Mouse (Mus musculus) limb, embryonic 10.5 days (tissue): ENCODE measurements around the gene Ninj1. TPM values are rescaled to one million over a fixed set of nuclear protein-coding genes. Genes with fewer than 3 reads are reported as not detected.

Source experiments
- DNase-seq: peaks from one replicate; pipeline ENCODE4 v3.0.0-alpha.2; 2017; ENCODE audit warnings: low spot score
- H3K27ac ChIP-seq: fragments of 300-500 bp; sonication (generic); 2 replicates; pipeline ENCODE4 v1.5.1; 2016; ENCODE audit warnings: mild to moderate bottlenecking
- H3K27me3 ChIP-seq: fragments of 300-500 bp; sonication (generic); 2 replicates; pipeline ENCODE4 v1.6.1; 2016; ENCODE audit warnings: low read depth, mild to moderate bottlenecking; ENCODE audit not compliant: poor library complexity, severe bottlenecking
- H3K36me3 ChIP-seq: fragments of 300-500 bp; sonication (generic); 2 replicates; pipeline ENCODE4 v1.6.1; 2016; ENCODE audit warnings: mild to moderate bottlenecking, moderate library complexity
- H3K4me1 ChIP-seq: fragments of 300-500 bp; sonication (generic); 2 replicates; pipeline ENCODE4 v1.6.1; 2016
- H3K4me3 ChIP-seq: fragments of 300-500 bp; sonication (generic); 2 replicates; pipeline ENCODE4 v1.5.1; 2016; ENCODE audit warnings: mild to moderate bottlenecking, moderate library complexity
- H3K9me3 ChIP-seq: fragments of 300-500 bp; sonication (generic); replicated peaks from 2 replicates; pipeline ENCODE4 v1.6.1; 2016; ENCODE audit warnings: mild to moderate bottlenecking
- WGBS: fragments of 180-500 bp; shearing (Covaris S2); methylation state at CpG from one replicate; pipeline ENCODE4 v1.1.7; 2016; 5-methylcytosine and 5-hydroxymethylcytosine counted together
- polyA plus RNA-seq: library from polyadenylated mRNA; unstranded; fragments of >200 nt; fragmentation: Nextera tagmentation; extraction: Ambion mirVana; gene quantifications from 2 replicates; pipeline ENCODE4 v1.2.1, GENCODE M21; 2016

Ninj1 gene
- polyA plus RNA-seq, 1 experiment from 2014 or later = 23.3 TPM

DNA sequence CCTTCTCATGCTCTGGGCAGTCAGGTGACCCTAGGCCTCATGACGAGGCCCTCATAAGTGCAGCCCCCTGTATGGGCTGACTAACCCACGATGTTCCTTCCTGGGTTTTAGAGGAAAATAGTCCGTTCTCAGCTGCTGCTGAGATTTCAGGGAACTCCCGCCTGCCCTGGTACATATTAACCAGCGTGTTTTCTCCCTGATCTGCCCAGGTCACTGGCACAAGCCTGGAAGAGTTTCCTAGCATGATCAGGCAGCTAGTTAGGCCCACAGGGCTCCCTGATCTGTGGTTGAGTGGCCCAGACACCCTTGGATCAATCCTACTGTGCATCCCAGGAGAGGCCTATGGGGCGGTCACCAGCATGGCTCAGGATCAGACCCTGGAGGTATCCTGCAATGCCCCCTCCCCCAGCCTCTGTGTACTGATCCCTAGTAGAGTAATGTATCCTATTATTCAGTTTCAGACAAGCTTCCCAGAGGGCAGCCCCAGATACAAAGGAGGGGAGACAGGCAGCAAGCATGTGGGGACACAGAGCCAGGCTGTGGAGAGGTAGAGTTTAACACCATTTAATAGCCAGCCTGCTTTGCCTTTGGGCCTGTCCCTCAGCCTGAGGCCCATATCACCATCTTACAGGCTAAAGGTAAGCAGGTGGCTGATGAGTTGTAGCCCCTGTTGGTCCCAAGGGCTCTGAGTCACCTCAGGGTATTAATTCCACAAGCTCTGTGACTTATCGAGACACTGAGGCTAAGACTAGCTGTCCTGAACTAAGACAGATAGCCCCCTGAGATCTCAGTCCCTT is 3.8 kb downstream of the Ninj1 start:
- Histone ChIP-seq H3K4me1 (peaks cover 57% of the 10 kb centered on the region), H3K27ac (peak overlapping the region; percentile 26; the same call in 1 of the 2 replicates), H3K27me3 (0 out of 2 replicates have a peak, but pooled peaks cover 8% of the 10 kb centered on the region), H3K9me3 (no peaks in the 10 kb centered on the region), H3K36me3 (no peaks in the 10 kb centered on the region), H3K4me3 (no peak overlapping the region)
- WGBS = 87% methylated on average over 7 of the region's 7 CpGs
- DNase-seq = peak; percentile 28

DNA sequence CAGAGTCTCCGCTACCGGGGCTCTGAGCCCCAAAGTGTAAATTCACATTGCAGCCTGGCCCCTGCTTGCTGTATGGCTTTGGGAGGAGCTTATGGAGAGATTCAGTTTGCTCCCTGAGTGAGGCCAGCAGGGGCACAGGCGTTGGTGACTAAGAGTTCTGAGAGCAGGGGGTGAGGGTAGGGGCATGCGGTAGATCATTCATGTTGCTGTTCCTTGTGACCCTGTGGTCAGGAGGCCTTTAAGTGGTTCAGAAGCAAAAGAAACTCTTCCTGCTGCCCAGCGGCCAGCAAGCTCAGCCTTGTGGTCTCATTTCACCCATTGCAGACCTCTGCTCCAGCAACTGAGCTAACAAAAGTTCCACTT is 4.4 kb downstream of the Ninj1 start:
- no peaks in the 10 kb centered on the region for H3K36me3 ChIP-seq
- peaks cover 54% of the 10 kb centered on the region for H3K4me1 ChIP-seq
- H3K27me3 ChIP-seq = 0 out of 2 replicates have a peak, but pooled peaks cover 4% of the 10 kb centered on the region
- DNase-seq = peak; percentile 31
- H3K9me3 ChIP-seq = no peaks in the 10 kb centered on the region
- H3K4me3 ChIP-seq = no peak overlapping the region
- H3K27ac ChIP-seq = peak overlapping the region; percentile 26; the same call in 1 of the 2 replicates
- WGBS = 58% methylated on average over 5 of the region's 5 CpGs

DNA sequence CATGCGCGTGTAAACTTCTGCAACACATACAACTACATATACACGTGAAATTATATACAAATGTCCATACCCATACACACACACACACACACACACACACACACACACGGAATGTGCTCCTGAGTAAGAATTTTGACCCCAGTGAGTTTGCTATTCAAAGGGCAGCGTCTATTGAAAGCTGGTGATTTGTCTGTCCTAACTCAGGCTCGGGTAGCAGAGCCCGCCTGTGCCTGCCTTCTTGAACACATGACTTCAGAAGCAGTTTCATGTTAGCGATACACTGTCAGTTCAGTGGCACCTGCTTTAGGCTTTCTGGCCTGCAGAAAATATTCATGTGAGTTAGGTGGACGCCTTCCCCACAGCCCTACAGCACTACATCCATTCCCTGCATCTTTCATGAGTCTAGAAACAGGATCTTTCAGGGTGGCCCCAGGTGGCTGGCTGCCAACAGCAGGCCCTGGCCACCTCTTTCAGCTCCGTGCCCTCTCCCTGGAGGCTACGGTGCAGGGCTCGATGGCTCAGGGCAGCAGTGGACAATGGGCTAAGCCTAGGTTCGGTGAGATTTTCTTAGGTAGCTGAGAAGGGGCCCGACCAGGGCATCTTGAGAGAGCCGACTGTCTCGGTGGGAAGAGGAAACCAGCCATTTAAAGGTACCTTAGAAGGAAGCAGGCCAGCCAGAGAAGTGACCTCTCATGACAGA is 5.0 kb downstream of the Ninj1 start:
- H3K36me3 ChIP-seq = no peaks in the 10 kb centered on the region
- H3K4me3 ChIP-seq = no peak overlapping the region
- peak; percentile 26 for DNase-seq
- no peaks in the 10 kb centered on the region for H3K9me3 ChIP-seq
- no peak overlapping the region for H3K27ac ChIP-seq
- 0 out of 2 replicates have a peak, but pooled peaks cover 4% of the 10 kb centered on the region for H3K27me3 ChIP-seq
- peaks cover 50% of the 10 kb centered on the region for H3K4me1 ChIP-seq
- 84% methylated on average over 16 of the region's 16 CpGs for WGBS

DNA sequence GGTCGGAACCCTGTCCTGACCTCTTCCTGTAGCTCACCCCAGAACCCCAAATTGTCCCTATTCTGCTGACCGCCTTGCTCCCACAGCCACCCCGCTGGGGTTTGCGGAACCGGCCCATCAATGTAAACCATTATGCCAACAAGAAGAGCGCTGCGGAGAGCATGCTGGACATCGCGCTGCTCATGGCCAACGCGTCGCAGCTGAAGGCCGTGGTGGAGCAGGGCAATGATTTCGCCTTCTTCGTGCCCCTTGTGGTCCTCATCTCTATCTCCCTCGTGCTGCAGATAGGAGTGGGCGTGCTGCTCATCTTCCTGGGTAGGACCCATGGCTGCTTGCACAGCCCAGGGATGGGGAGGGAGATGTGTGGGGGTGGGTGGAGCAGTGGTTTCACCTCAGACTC is 6.4 kb downstream of the Ninj1 start:
- H3K36me3 ChIP-seq = no peaks in the 10 kb centered on the region
- H3K4me3 ChIP-seq = no peak overlapping the region
- peaks cover 36% of the 10 kb centered on the region for H3K4me1 ChIP-seq
- WGBS = 96% methylated on average over 17 of the region's 17 CpGs
- DNase-seq = no peak
- no peaks in the 10 kb centered on the region for H3K9me3 ChIP-seq
- no peak overlapping the region for H3K27ac ChIP-seq
- 0 out of 2 replicates have a peak, but pooled peaks cover 4% of the 10 kb centered on the region for H3K27me3 ChIP-seq

DNA sequence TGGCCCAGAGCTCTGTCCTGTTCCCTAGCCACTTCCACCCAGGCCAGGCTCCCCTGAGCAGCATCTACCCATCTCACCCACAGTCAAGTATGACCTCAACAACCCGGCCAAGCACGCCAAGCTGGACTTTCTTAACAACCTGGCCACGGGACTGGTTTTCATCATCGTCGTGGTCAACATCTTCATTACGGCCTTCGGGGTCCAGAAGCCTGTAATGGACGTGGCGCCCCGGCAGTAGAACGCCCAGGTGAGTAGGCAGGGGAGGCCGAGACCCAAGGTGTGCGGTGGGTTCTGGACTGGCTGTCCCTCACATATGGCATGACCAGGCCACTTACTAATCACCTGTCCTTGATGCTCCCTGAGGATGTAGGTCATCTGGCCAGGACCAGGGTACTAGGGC is 7.5 kb downstream of the Ninj1 start:
- Histone ChIP-seq H3K9me3 (no peaks in the 10 kb centered on the region), H3K36me3 (no peaks in the 10 kb centered on the region), H3K4me3 (no peak overlapping the region), H3K27me3 (no peaks in the 10 kb centered on the region), H3K4me1 (peaks cover 25% of the 10 kb centered on the region), H3K27ac (no peak overlapping the region)
- 95% methylated on average over 13 of the region's 13 CpGs for WGBS
- no peak for DNase-seq

DNA sequence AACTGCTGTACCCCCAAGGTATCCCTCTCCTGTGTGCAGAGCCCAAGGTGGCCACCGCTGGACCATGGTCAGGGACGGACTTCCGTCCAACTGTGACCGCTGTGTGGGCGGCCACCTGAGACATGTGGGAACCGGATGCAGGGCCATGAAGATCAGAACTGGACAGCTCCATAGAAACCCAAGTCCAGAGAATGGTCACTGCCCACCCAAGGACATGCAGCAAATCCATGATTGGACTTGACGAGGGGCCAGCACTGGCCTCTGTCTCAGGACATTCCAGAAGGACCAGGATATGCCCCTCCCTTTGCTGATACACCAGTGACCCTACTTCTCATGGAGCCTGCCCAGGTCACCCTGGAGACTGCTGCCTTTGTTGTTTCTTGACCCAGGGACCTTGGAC is 8.4 kb downstream of the Ninj1 start:
- Histone ChIP-seq H3K27me3 (no peaks in the 10 kb centered on the region), H3K36me3 (no peaks in the 10 kb centered on the region), H3K9me3 (no peaks in the 10 kb centered on the region), H3K27ac (no peak overlapping the region), H3K4me3 (no peak overlapping the region), H3K4me1 (peaks cover 16% of the 10 kb centered on the region)
- DNase-seq = no peak
- WGBS = 93% methylated on average over 7 of the region's 7 CpGs

DNA sequence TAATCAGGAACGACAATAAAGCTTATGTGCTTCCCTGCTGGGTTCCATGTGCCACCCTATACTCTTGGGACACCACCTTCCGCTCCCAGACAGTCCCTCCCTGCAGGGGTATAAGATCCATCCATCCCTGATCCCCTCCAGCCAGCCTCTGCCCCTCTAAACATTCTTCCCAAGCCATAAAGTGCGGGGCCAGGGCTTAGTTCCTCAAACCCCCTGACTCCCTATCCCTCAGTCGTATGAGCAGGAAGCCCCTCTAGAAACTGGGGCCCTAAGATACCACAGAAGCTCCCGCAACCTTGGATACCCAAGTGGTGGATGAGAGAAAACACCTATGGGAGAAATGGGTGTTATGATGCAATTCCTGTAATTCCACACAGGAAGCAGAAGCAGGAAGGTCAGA is 8.9 kb downstream of the Ninj1 start:
- Histone ChIP-seq H3K9me3 (no peaks in the 10 kb centered on the region), H3K4me3 (no peak overlapping the region), H3K36me3 (no peaks in the 10 kb centered on the region), H3K4me1 (peaks cover 11% of the 10 kb centered on the region), H3K27me3 (no peaks in the 10 kb centered on the region), H3K27ac (no peak overlapping the region)
- WGBS = 83% methylated on average over 5 of the region's 5 CpGs
- no peak for DNase-seq

DNA sequence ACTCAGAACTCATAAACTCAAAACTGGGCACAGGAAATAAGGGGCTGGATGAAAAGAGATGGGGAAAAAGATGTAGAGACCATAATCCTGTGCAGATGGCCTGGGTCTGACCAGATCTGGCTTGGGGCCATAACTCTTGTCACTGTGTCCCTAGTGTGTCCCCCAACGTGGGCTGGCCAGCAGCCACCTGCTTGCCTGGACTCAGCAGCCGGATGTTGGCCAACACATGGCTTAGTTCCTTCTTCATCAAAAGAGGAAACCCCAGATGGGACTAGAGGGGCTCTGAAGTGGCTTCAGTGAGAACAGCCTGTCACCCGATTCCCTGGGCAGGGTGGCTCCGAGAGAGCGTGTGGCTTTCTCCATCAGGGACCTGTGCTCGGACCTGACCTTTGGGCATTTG is 9.5 kb downstream of the Ninj1 start:
- Histone ChIP-seq H3K4me1 (peaks cover 5% of the 10 kb centered on the region), H3K36me3 (no peaks in the 10 kb centered on the region), H3K27me3 (no peaks in the 10 kb centered on the region), H3K4me3 (no peak overlapping the region), H3K9me3 (no peaks in the 10 kb centered on the region), H3K27ac (no peak overlapping the region)
- 88% methylated on average over 6 of the region's 6 CpGs for WGBS
- no peak for DNase-seq

DNA sequence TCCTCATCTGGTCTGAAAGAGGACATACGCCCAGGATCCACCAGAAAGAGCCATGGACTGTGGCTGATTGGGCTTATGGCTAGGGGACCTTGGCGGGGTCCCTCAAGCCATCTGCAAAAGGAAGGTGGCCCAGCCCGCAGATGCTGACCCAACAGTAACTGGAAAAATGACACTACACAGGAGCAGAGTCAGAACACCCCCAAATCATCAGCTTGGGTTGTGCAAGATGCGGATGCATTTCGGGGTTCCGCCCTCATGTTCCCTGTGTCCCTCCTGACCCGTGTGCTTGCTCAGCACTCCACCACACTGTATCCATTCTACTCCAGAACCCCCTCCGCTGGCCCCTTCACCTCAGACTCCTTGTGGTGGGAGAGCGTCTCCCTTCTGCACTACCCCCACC is 11.4 kb downstream of the Ninj1 start:
- DNase-seq = no peak
- Histone ChIP-seq H3K4me1 (peaks cover 4% of the 10 kb centered on the region; the same call in 1 of the 2 replicates), H3K9me3 (no peaks in the 10 kb centered on the region), H3K27ac (no peak overlapping the region), H3K27me3 (no peaks in the 10 kb centered on the region), H3K36me3 (no peaks in the 10 kb centered on the region), H3K4me3 (no peak overlapping the region)
- 90% methylated on average over 9 of the region's 9 CpGs for WGBS

DNA sequence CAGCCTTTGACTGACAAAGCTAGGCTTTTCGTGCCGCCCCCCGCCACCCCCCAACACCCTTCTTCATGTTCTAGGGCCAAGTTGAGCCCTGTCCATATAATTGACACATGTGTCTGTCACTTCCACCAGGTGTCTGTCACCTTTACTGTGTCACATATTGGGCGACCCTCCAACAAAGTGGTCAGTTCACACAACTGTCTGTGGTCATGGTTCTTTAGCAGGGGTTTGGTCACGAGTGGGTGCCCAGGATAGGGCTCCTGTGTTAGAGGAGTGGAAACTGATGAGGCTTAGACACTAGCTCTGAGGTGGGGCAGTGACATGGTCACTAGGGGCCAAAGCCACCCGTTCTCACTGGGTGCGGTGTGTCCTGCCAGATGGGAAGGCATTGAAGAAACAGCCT is 12.6 kb downstream of the Ninj1 start:
- WGBS = 91% methylated on average over 7 of the region's 7 CpGs
- Histone ChIP-seq H3K4me3 (no peak overlapping the region), H3K4me1 (0 out of 2 replicates have a peak, but pooled peaks cover 4% of the 10 kb centered on the region), H3K9me3 (no peaks in the 10 kb centered on the region), H3K27ac (no peak overlapping the region), H3K27me3 (no peaks in the 10 kb centered on the region), H3K36me3 (no peaks in the 10 kb centered on the region)
- DNase-seq = no peak

DNA sequence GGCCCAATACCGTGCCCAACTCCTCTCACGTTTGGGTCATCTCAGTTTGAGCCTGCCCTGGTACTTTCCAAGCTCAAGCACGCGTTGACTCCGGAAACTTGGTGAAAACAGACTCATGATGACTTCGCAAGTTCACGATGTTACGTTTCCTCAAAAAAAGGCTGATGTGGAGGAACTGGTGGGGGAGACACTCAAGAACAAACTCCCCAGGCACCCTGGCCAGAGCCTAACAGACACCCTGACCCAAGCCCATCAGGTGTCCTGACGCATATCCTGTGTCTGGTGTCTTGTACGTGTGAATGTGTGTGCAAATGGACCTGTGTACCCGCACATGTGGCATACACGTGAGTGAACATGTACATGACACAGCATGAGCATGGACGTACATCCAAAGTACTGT is 13.4 kb downstream of the Ninj1 start:
- H3K4me1 ChIP-seq = 0 out of 2 replicates have a peak, but pooled peaks cover 4% of the 10 kb centered on the region
- no peak for DNase-seq
- no peak overlapping the region for H3K4me3 ChIP-seq
- H3K36me3 ChIP-seq = no peaks in the 10 kb centered on the region
- 89% methylated on average over 13 of the region's 13 CpGs for WGBS
- no peak overlapping the region for H3K27ac ChIP-seq
- H3K27me3 ChIP-seq = no peaks in the 10 kb centered on the region
- H3K9me3 ChIP-seq = no peaks in the 10 kb centered on the region

DNA sequence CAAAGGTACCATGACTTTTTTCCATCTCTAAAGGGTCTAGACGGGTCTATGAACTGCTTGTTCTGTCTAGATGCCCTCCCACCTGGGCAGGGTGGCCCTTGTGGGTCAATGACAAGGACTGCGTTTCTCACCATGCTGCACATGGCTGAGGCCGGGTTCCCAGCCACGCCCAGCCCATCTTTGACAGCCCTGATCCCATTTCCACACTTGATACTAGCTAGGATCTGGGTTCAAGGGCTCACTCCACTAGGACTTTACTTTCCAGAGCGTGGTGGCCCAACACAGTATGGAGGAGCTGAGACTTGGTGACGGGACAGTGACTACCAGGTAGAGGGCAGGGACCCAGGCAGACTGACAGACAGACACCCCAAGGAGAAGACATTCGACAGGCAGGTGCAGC is 15.3 kb downstream of the Ninj1 start:
- no peaks in the 10 kb centered on the region for H3K9me3 ChIP-seq
- 93% methylated on average over 7 of the region's 7 CpGs for WGBS
- no peak overlapping the region for H3K4me3 ChIP-seq
- H3K36me3 ChIP-seq = no peaks in the 10 kb centered on the region
- DNase-seq = no peak
- H3K4me1 ChIP-seq = no peaks in the 10 kb centered on the region
- no peaks in the 10 kb centered on the region for H3K27me3 ChIP-seq
- no peak overlapping the region for H3K27ac ChIP-seq

DNA sequence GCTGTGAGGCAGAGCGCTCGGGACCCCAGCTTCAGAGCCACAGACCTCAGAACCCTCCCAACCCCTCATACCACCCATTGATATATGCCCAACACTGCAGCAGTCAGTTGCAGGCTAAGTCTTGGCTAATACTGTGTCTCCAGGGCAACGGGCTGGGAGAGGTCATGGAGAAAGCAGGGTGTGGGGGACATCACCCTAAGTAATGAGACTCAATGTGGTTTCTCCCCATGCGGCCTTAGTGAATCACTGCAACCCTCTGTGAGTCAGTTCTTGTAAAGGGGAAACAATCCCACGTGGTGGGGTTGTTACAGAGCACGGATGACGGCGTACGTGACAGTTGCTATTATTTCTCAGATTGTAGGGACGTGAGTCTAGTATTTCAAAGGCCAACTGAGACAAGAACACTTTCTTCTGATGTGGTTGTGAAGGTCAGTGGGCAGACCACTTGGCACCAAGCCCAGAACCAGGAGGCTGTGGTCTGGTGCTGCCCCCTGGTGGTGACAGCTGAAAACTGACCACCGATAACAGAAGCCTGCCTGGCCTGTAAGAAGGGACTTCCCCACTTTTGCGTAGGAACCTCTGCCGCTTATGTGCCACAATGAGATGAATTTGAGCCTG is 18.2 kb downstream of the Ninj1 start:
- Histone ChIP-seq H3K27me3 (no peaks in the 10 kb centered on the region), H3K9me3 (no peaks in the 10 kb centered on the region), H3K36me3 (no peaks in the 10 kb centered on the region), H3K4me3 (no peak overlapping the region), H3K4me1 (peaks cover 6% of the 10 kb centered on the region), H3K27ac (no peak overlapping the region)
- 61% methylated on average over 13 of the region's 13 CpGs for WGBS
- peak; percentile 87 for DNase-seq
